Mouse (Mus musculus) G1E (cell line): Measurements from ENCODE around the gene Tmprss5. TPM values are rescaled to one million over a fixed set of nuclear protein-coding genes. Genes with fewer than 3 reads are reported as not detected.

Source experiments
- ATAC-seq: 2 replicates; pipeline ENCODE4 v1.8.0; 2016; ENCODE audit warnings: mild to moderate bottlenecking; ENCODE audit not compliant: insufficient number of reproducible peaks, poor library complexity, low FRiP score, severe bottlenecking; ENCODE audit errors: extremely low read depth
- DNase-seq: peaks from one replicate; pipeline ENCODE4 v3.0.0; 2012; ENCODE audit warnings: low spot score
- H3K27me3 ChIP-seq: 2 replicates; pipeline ENCODE4 v1.6.1; 2012; ENCODE audit warnings: mild to moderate bottlenecking, low read length, inconsistent platforms; ENCODE audit not compliant: insufficient read depth
- H3K36me3 ChIP-seq: replicated peaks from 2 replicates; pipeline ENCODE3; 2012; ENCODE audit warnings: mild to moderate bottlenecking, inconsistent platforms
- H3K4me1 ChIP-seq: 2 replicates; pipeline ENCODE4 v1.6.1; 2012; ENCODE audit warnings: low read depth, low read length, inconsistent platforms, mixed read lengths; ENCODE audit not compliant: insufficient read depth
- H3K4me3 ChIP-seq: 2 replicates; pipeline ENCODE4 v1.5.1; 2012; ENCODE audit warnings: low read depth, mild to moderate bottlenecking, inconsistent platforms, low read length, moderate library complexity, mixed read lengths
- H3K9me3 ChIP-seq: replicated peaks from 2 replicates; pipeline ENCODE4 v1.6.1; 2012; ENCODE audit warnings: inconsistent platforms
- CTCF ChIP-seq: IDR thresholded peaks from 2 replicates; pipeline ENCODE4 v1.5.1; 2012; ENCODE audit warnings: low read depth, low read length, inconsistent platforms, mixed read lengths
- GATA1 ChIP-seq: IDR thresholded peaks from 2 replicates; pipeline ENCODE4 v1.6.1; 2012; ENCODE audit warnings: borderline replicate concordance, low read length, inconsistent platforms, mixed read lengths
- GATA2 ChIP-seq: IDR thresholded peaks from 2 replicates; pipeline ENCODE4 v1.6.1; 2012; ENCODE audit warnings: low read depth, low read length, inconsistent platforms, borderline replicate concordance
- POLR2AphosphoS5 ChIP-seq: IDR thresholded peaks from 2 replicates; pipeline ENCODE4 v1.6.1; 2012; ENCODE audit warnings: low read depth, low read length, inconsistent platforms; ENCODE audit not compliant: insufficient replicate concordance
- TAL1 ChIP-seq: conservative IDR thresholded peaks from 2 replicates; pipeline ENCODE4 v1.6.1; 2012; ENCODE audit warnings: low read depth, low read length, inconsistent platforms, mixed read lengths
- polyA plus RNA-seq: library from polyadenylated mRNA; stranded (reverse); fragments of >175 nt; gene quantifications from 2 replicates; pipeline ENCODE4 v1.2.3, GENCODE M21; 2012
- total RNA-seq, 2 experiments: library from RNA; stranded (forward) in 1 of 2; stranded (reverse) in 1 of 2; fragments of 200-1000 nt in 1 of 2; fragments of >200 nt in 1 of 2; fragmentation: Nextera tagmentation in 1 of 2; gene quantifications; 2 replicates each; pipeline ENCODE4 v1.2.3; 2014 to 2017

The Tmprss5 gene
- total and polyA plus RNA-seq, 3 experiments = 0.22 TPM; not detected in 2

GRCm38 (mm10) chr9:49110476-49111220, 29.6 kb downstream of the Tmprss5 start:
- TF ChIP-seq POLR2AphosphoS5 = no peak
- no peak for TF ChIP-seq TAL1
- TF ChIP-seq CTCF = no peak
- TF ChIP-seq GATA2 = no peak
- no peak for TF ChIP-seq GATA1
- ATAC-seq (no peak), DNase-seq (no peak)
- Histone ChIP-seq H3K4me3 (no peak overlapping the region), H3K36me3 (no peaks in the 10 kb centered on the region), H3K27me3 (peaks cover 4% of the 10 kb centered on the region; the same call in 1 of the 2 replicates), H3K4me1 (no peaks in the 10 kb centered on the region), H3K9me3 (no peaks in the 10 kb centered on the region)

GRCm38 (mm10) chr9:49111296-49111695, 30.2 kb downstream of the Tmprss5 start:
- H3K9me3 ChIP-seq = no peaks in the 10 kb centered on the region
- no peaks in the 10 kb centered on the region for H3K36me3 ChIP-seq
- ATAC-seq = no peak
- TF ChIP-seq GATA1 = no peak
- TF ChIP-seq GATA2 = no peak
- no peak for TF ChIP-seq POLR2AphosphoS5
- TF ChIP-seq CTCF = no peak
- TF ChIP-seq TAL1 = no peak
- no peak for DNase-seq
- H3K27me3 ChIP-seq = peaks cover 4% of the 10 kb centered on the region; the same call in 1 of the 2 replicates
- no peak overlapping the region for H3K4me3 ChIP-seq
- no peaks in the 10 kb centered on the region for H3K4me1 ChIP-seq

- TF ChIP-seq GATA2 (no peak), CTCF (no peak), POLR2AphosphoS5 (no peak), GATA1 (no peak), TAL1 (no peak)
- no peak overlapping the region for H3K4me3 ChIP-seq
- H3K27me3 ChIP-seq = no peaks in the 10 kb centered on the region
- DNase-seq (no peak), ATAC-seq (no peak)
- no peaks in the 10 kb centered on the region for H3K36me3 ChIP-seq
- H3K9me3 ChIP-seq = no peaks in the 10 kb centered on the region
- H3K4me1 ChIP-seq = no peaks in the 10 kb centered on the region
Observed at GRCm38 (mm10) chr9:49118271-49118825, 37.3 kb downstream of the Tmprss5 start.

GRCm38 (mm10) chr9:49119759-49120158, 38.7 kb downstream of the Tmprss5 start:
- ATAC-seq (no peak), DNase-seq (no peak)
- H3K36me3 ChIP-seq = no peaks in the 10 kb centered on the region
- no peaks in the 10 kb centered on the region for H3K4me1 ChIP-seq
- no peak overlapping the region for H3K4me3 ChIP-seq
- TF ChIP-seq POLR2AphosphoS5 = no peak
- H3K9me3 ChIP-seq = no peaks in the 10 kb centered on the region
- H3K27me3 ChIP-seq = no peaks in the 10 kb centered on the region

- Histone ChIP-seq H3K27me3 (peaks cover 5% of the 10 kb centered on the region), H3K4me3 (no peak overlapping the region)
Observed at GRCm38 (mm10) chr9:49125706-49126105, 44.6 kb downstream of the Tmprss5 start.

GRCm38 (mm10) chr9:49130514-49131010, 49.5 kb downstream of the Tmprss5 start:
- Histone ChIP-seq H3K4me3 (no peak overlapping the region), H3K4me1 (no peaks in the 10 kb centered on the region), H3K27me3 (peaks cover 2% of the 10 kb centered on the region), H3K36me3 (no peaks in the 10 kb centered on the region), H3K9me3 (no peaks in the 10 kb centered on the region)
- no peak for TF ChIP-seq TAL1
- DNase-seq = no peak
- ATAC-seq = no peak

More at GRCm38 (mm10) chr9:49125706-49126105, 44.6 kb downstream of the Tmprss5 start:
- DNase-seq (no peak), ATAC-seq (no peak)
- no peaks in the 10 kb centered on the region for H3K4me1 ChIP-seq
- no peaks in the 10 kb centered on the region for H3K9me3 ChIP-seq
- no peaks in the 10 kb centered on the region for H3K36me3 ChIP-seq
- no peak for TF ChIP-seq GATA1
- TF ChIP-seq GATA2 = no peak
- TF ChIP-seq TAL1 = no peak
- TF ChIP-seq POLR2AphosphoS5 = no peak
- TF ChIP-seq CTCF = no peak
